Mouse (Mus musculus) layer of hippocampus, adult 11-12 months (tissue): ENCODE measurements around the gene Gkn1.

Source experiments
- DNase-seq: peaks from one replicate; pipeline ENCODE4 v3.0.0; 2022; ENCODE audit warnings: low spot score

The Gkn1 gene

GRCm38 (mm10) chr6:87323381-87323780 is 27.4 kb downstream of the Gkn1 start:
- peak; percentile 59 for DNase-seq

- no peak for DNase-seq
Measured at GRCm38 (mm10) chr6:87318651-87319050, 32.1 kb downstream of the Gkn1 start.

GRCm38 (mm10) chr6:87316966-87317365 is 33.8 kb downstream of the Gkn1 start:
- DNase-seq: no peak

- DNase-seq: no peak
Measured at GRCm38 (mm10) chr6:87312761-87313160, 38.0 kb downstream of the Gkn1 start.

DNA sequence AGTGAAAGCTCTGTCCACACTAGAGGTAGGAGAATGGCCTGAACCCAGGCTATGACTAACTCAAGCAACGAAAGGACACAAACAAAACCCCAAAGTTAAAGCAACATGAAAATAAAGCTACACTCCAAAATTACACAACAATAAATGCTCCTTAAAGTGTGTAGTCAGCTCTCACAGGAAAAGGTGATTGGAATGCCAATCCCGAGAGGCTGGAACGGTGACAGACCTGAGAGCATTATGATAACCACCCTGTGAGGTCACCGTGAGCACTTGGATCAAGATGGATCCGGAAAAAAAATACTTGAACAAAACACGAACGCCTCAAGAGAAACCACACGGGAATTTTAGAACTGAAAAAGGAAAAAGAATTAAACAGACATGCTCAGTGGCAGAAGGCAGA is 46.3 kb downstream of the Gkn1 start:
- no peak for DNase-seq

DNA sequence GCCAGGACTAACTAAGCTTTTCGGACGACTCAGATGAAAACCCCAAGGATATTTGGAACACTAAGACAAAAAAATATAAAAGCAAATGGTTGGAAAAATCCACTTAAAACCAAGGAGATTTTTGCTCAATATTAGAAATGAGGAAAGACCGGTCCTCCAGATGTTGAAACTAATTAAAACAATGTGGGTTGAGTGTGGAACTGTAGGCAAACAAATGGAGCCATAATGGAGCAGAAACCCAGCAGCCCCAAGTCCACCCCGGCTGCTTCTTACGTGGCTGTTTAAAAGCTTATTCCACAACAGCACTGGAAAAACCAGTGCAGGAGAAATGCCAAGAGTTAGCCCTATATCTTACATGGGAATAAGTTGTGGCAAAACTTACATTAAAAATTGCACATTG is 48.0 kb downstream of the Gkn1 start:
- no peak for DNase-seq

DNA sequence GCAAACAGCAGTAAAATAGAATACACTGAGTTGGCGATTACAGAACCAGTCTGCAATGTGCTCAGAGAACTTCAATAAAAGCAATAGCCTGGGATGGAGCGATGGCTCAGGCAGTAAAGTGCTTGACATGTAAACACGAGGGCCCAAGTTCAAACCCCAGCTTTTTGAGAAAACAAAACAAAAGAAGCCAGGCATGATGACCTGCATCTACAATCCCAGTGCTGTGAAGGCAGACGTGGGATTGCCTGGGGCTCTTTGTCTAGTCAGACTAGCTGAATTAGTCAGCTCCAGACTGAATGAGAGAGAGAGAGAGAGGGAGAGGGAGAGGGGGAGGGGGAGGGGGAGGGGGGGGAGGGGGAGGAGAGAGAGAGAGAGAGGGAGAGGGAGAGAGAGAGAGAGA is 48.8 kb downstream of the Gkn1 start:
- DNase-seq: no peak
